ENCODE assay signal across 9 mouse cellular contexts in genomic region chr7:116323331-116323964, GRCm38 (mm10). TPM values are rescaled to one million over a fixed set of nuclear protein-coding genes. Genes with fewer than 3 reads are reported as not detected.
A peak's percentile ranks its signal among the peaks of the same experiment; 100 is the strongest.
DNase-seq lines count a peak whose midpoint lies in the region; ATAC-seq and TF ChIP-seq lines count a peak whose summit lies in the region.
"Had no signal": no experiment of that assay in that cellular context is flagged by ENCODE, and none has a peak within 500 bp of the region (broad histone marks: within the 10 kb centered on the region; RNA-seq: fewer than 3 reads in every experiment).

No protein-coding gene starts in this region.

- no peaks in the 10 kb centered on the region for H3K36me3 ChIP-seq in hindbrain, postnatal 0 days (ENCODE audit: insufficient read depth, low read length)

- no peak overlapping the region for H3K4me3 ChIP-seq in hindbrain, postnatal 0 days (ENCODE audit: low read length)
- H3K4me3 ChIP-seq: myocyte had no signal

- H3K4me1 ChIP-seq in hindbrain, postnatal 0 days (ENCODE audit: insufficient read depth, low read length) = no peaks in the 10 kb centered on the region

- ATAC-seq in hindbrain, postnatal 0 days = peak; percentile 80

- WGBS in hindbrain, postnatal 0 days = 29% methylated on average over 10 of the region's 10 CpGs

- peak; percentile 88 for TF ChIP-seq CTCF in hindbrain, postnatal 0 days (IDR thresholded peaks at IDR 0.05; ENCODE audit: low read depth)

- H3K27ac ChIP-seq in hindbrain, postnatal 0 days = no peak overlapping the region

- H3K9ac ChIP-seq in hindbrain, postnatal 0 days (replicated peaks; ENCODE audit: low read length) = no peak overlapping the region

- H3K9me3 ChIP-seq in hindbrain, postnatal 0 days (ENCODE audit: low read length) = no peaks in the 10 kb centered on the region

- H3K27me3 ChIP-seq in hindbrain, postnatal 0 days (ENCODE audit: insufficient read depth, low read length) = no peaks in the 10 kb centered on the region

- intact Hi-C loops in left cerebral cortex, postnatal 4 days (cut with DNase I) = loop anchor here (5.0 kb wide), 1 partner anchor 76 kb away; no protein-coding TSS in a partner anchor

- no peak overlapping the region for H3K4me2 ChIP-seq in hindbrain, postnatal 0 days (ENCODE audit: low read depth, low read length)

- DNase-seq in left cerebral cortex, adult 18-20 months (ENCODE audit: low spot score in 2 of 2) = peak; percentile 62 to 66
- no peak for DNase-seq in left cerebral cortex, adult 11 months (ENCODE audit: low spot score)
- DNase-seq in cerebellum, postnatal 14 days = peak; percentile 78 to 86
- DNase-seq in frontal cortex, postnatal 36 days (ENCODE audit: low spot score in 2 of 2) = peak; percentile 42 to 68
- DNase-seq in hindbrain, postnatal 0 days (ENCODE audit: low spot score) = peak; percentile 83
- DNase-seq in left cerebral cortex, postnatal 4 days = peak; percentile 77
- peak; percentile 76 for DNase-seq in mesoderm, embryonic 11.5 days (ENCODE audit: low read depth, low spot score)
- DNase-seq in spleen, postnatal 10 days (ENCODE audit: low spot score in 2 of 2) = peak; percentile 18 to 66

RNA-seq across cellular contexts. Expression of gene Rps13, which starts 10.5 kb away (rescaled TPM):
- total RNA-seq in left cerebral cortex, adult 18-20 months (2021) = 100 to 1,000 TPM; 203 to 223 TPM
- total RNA-seq in hindbrain, postnatal 0 days (2014; rRNA removed) = 129 and 249 TPM in 2 replicates
- polyA plus RNA-seq in hindbrain, postnatal 0 days (2015; fragmentation: Nextera tagmentation; extraction: Ambion mirVana) = 525 and 526 TPM in 2 replicates
- 100 to 1,000 TPM; 355 to 388 TPM for total RNA-seq in left cerebral cortex, postnatal 4 days (2021)

RNA-seq across cellular contexts. Expression of gene Plekha7, which starts 15.3 kb away (rescaled TPM):
- total RNA-seq in left cerebral cortex, adult 18-20 months (2021) = 10 to 100 TPM; 18.7 to 21.5 TPM
- 17.7 and 22.8 TPM in 2 replicates for total RNA-seq in hindbrain, postnatal 0 days (2014; rRNA removed)
- polyA plus RNA-seq in hindbrain, postnatal 0 days (2015; fragmentation: Nextera tagmentation; extraction: Ambion mirVana) = 7.6 and 7.9 TPM in 2 replicates
- total RNA-seq in left cerebral cortex, postnatal 4 days (2021) = 10 to 100 TPM; 13.7 to 16.1 TPM
